Mouse (Mus musculus) inflammation-experienced regulatory T-cells, adult 6 months (primary cell): Measurements from ENCODE around the gene Gm21885. TPM values are rescaled to one million over a fixed set of nuclear protein-coding genes. Genes with fewer than 3 reads are reported as not detected.

Source experiments
- ATAC-seq: one replicate; pipeline ENCODE4 v1.8.0; 2017
- polyA plus RNA-seq, 3 experiments: library from polyadenylated mRNA; unstranded; fragments of 100-300 nt; shearing (Covaris generic); gene quantifications; one replicate each; pipeline ENCODE4 v1.2.1; 2017

Gm21885 gene
- polyA plus RNA-seq, 3 experiments from 2014 or later = 1.6 to 1.7 (median 1.7) TPM

- peak; percentile 63 for ATAC-seq
Observed at GRCm38 (mm10) chr11:94320969-94321930, 39.6 kb downstream of the Gm21885 start.

GRCm38 (mm10) chr11:94321931-94322400 lies 40.3 kb downstream of the Gm21885 start, which contains the start of gene Luc7l3:
Gene Luc7l3 (minus strand): TSS chr11:94321988.
- ATAC-seq = peak; percentile 87

GRCm38 (mm10) chr11:94322636-94323035 lies 41.0 kb downstream of the Gm21885 start:
- ATAC-seq = no peak

GRCm38 (mm10) chr11:94323271-94323925 lies 41.7 kb downstream of the Gm21885 start:
- no peak for ATAC-seq

- ATAC-seq = no peak
Observed at GRCm38 (mm10) chr11:94324618-94325017, 42.9 kb downstream of the Gm21885 start.

- no peak for ATAC-seq
Observed at GRCm38 (mm10) chr11:94326961-94327411, 45.3 kb downstream of the Gm21885 start.

- ATAC-seq = peak; percentile 57
Observed at GRCm38 (mm10) chr11:94327693-94328643, 46.3 kb downstream of the Gm21885 start, which contains the start of gene Ankrd40. Gene Ankrd40 (plus strand): TSS chr11:94328001.

GRCm38 (mm10) chr11:94328644-94329025 lies 47.0 kb downstream of the Gm21885 start:
- ATAC-seq = no peak

- ATAC-seq = no peak
Observed at GRCm38 (mm10) chr11:94329270-94329891, 47.7 kb downstream of the Gm21885 start.

GRCm38 (mm10) chr11:94330211-94330610 lies 48.5 kb downstream of the Gm21885 start:
- ATAC-seq = no peak

- ATAC-seq = no peak
Observed at GRCm38 (mm10) chr11:94332726-94333125, 51.1 kb downstream of the Gm21885 start.

- ATAC-seq = no peak
Observed at GRCm38 (mm10) chr11:94334386-94334968, 52.8 kb downstream of the Gm21885 start.

Other genes with a start within 250 kb of the Gm21885 start
- gene Tob1, start 70.4 kb upstream of the Gm21885 start, polyA plus RNA-seq = 1 to 10 TPM; 4.3 to 6.7 (median 5.3) TPM
- gene Wfikkn2, start 35.9 kb upstream of the Gm21885 start, polyA plus RNA-seq = 1 to 10 TPM in 2 of 3 experiments, under 1 TPM in 1; 0.10 to 1.5 (median 1.2) TPM
- gene Luc7l3, start 40.1 kb downstream of the Gm21885 start, polyA plus RNA-seq = 100 to 1,000 TPM; 117 to 168 (median 166) TPM
- gene Ankrd40, start 46.1 kb downstream of the Gm21885 start, polyA plus RNA-seq = 10 to 100 TPM; 10.9 to 18.7 (median 17.1) TPM
- gene Abcc3, start 111.1 kb downstream of the Gm21885 start, polyA plus RNA-seq = 1 to 10 TPM in 2 of 3 experiments, under 1 TPM in 1; 0.70 to 4.0 (median 1.9) TPM
- gene Cacna1g, start 192.3 kb downstream of the Gm21885 start, polyA plus RNA-seq = not detected
- not detected for gene Spata20, start 204.3 kb downstream of the Gm21885 start, polyA plus RNA-seq
- gene Epn3, start 218.1 kb downstream of the Gm21885 start, polyA plus RNA-seq = not detected
- not detected for gene Mycbpap, start 239.9 kb downstream of the Gm21885 start, polyA plus RNA-seq